Mouse (Mus musculus): ENCODE data around the gene Elobl. TPM values are rescaled to one million over a fixed set of nuclear protein-coding genes. Genes with fewer than 3 reads are reported as not detected.
A peak's percentile ranks its signal among the peaks of the same experiment; 100 is the strongest.

Gene Elobl
- total and polyA plus RNA-seq, 3 experiments: not detected

- TF ChIP-seq MEF2A (IDR thresholded peaks at IDR 0.05; ENCODE audit: borderline replicate concordance, low read depth, low read length): peak; percentile 79
- TF ChIP-seq ETS1 (conservative IDR thresholded peaks at IDR 0.05; ENCODE audit: low read depth, low read length): peak; percentile 89
- TF ChIP-seq CHD1 (IDR thresholded peaks at IDR 0.05; ENCODE audit: low read depth, low read length): peak; percentile 87; the same call in 1 of the 2 replicates
- peak; percentile 92 for TF ChIP-seq TBP (conservative IDR thresholded peaks at IDR 0.05; ENCODE audit: low read depth, low read length)
- TF ChIP-seq RCOR1 (conservative IDR thresholded peaks at IDR 0.05; ENCODE audit: low read depth, low read length): peak; percentile 85
- peak; percentile 62 for TF ChIP-seq HCFC1 (IDR thresholded peaks at IDR 0.05; ENCODE audit: low read depth, low read length)
- no peak for TF ChIP-seq JUN (IDR thresholded peaks at IDR 0.05; ENCODE audit: insufficient read depth, low read depth, low read length)
- peak; percentile 99 for TF ChIP-seq NELFE (IDR thresholded peaks at IDR 0.05; ENCODE audit: low read depth, low read length)
- TF ChIP-seq IRF4 (IDR thresholded peaks at IDR 0.05; ENCODE audit: low read depth, low read length): peak; percentile 98
- TF ChIP-seq SIN3A (IDR thresholded peaks at IDR 0.05; ENCODE audit: low read length): peak; percentile 94
- TF ChIP-seq KAT2A (IDR thresholded peaks at IDR 0.05; ENCODE audit: insufficient replicate concordance, low read length): peak; percentile 87; the same call in 1 of the 2 replicates
- TF ChIP-seq ZC3H11A (IDR thresholded peaks at IDR 0.05; ENCODE audit: low read depth, low read length): no peak
- peak; percentile 81 for TF ChIP-seq ELF1 (IDR thresholded peaks at IDR 0.05; ENCODE audit: low read depth, low read length)
- 0 out of 2 replicates have a peak, but pooled peaks have one; percentile 23 for TF ChIP-seq ZNF384 (IDR thresholded peaks at IDR 0.05; ENCODE audit: low read depth, low read length)
- TF ChIP-seq JUND (conservative IDR thresholded peaks at IDR 0.05; ENCODE audit: low read depth, low read length): no peak
- TF ChIP-seq MXI1 (IDR thresholded peaks at IDR 0.05; ENCODE audit: low read depth, low read length): peak; percentile 97; the same call in 1 of the 2 replicates
- TF ChIP-seq CHD2 (IDR thresholded peaks at IDR 0.05; ENCODE audit: low read length): peak; percentile 63; the same call in 1 of the 2 replicates
- no peak for TF ChIP-seq ZKSCAN1 (IDR thresholded peaks at IDR 0.05; ENCODE audit: borderline replicate concordance, low read depth, low read length)
- peak; percentile 97 for TF ChIP-seq BHLHE40 (IDR thresholded peaks at IDR 0.05; ENCODE audit: low read depth, low read length)
Measured at GRCm38 (mm10) chr11:88998974-88999722, 32.4 kb upstream of the Elobl start, which contains the start of gene Trim25 (continued).

- Histone ChIP-seq H3K36me3 (replicated peaks in 1 of 2; ENCODE audit: control insufficient read depth in 1 of 2, insufficient read depth in 1 of 2, low read length in 1 of 2) (peaks cover 0 to 23% of the 10 kb centered on the region in 2 experiments), H3K79me2 (replicated peaks; ENCODE audit: control insufficient read depth, extremely low read depth, insufficient read depth, poor library complexity, severe bottlenecking) (peaks cover 34% of the 10 kb centered on the region), H3K4me2 (ENCODE audit: insufficient read depth, low read depth, poor library complexity, severe bottlenecking) (peak overlapping the region; percentile 72; the same call in 1 of the 2 replicates), H3K4me1 (ENCODE audit: control insufficient read depth in 1 of 2, insufficient read depth in 2 of 2) (peaks cover 23 to 61% of the 10 kb centered on the region in 2 experiments), H3K4me3 (replicated peaks in 1 of 3; ENCODE audit: low read depth in 2 of 3, low read length in 2 of 3, poor library complexity in 1 of 3) (peak overlapping the region in 1 of 3 experiments; percentile 85), H3K27me3 (replicated peaks) (no peaks in the 10 kb centered on the region), H3K27ac (ENCODE audit: insufficient read depth, low read depth) (no peak overlapping the region), H3K9ac (ENCODE audit: insufficient read depth, low read depth) (no peak overlapping the region), H3K9me3 (replicated peaks; ENCODE audit: low read length) (no peaks in the 10 kb centered on the region)
- dilution Hi-C loops (cut with MboI; ENCODE audit: extremely low pct_ligation_motif_present, extremely low pct_unique_long_range_greater_than_20kb, low sequenced_read_pairs): no loop called here
- in situ Hi-C loops (cut with MboI; ENCODE audit: low pct_ligation_motif_present, low pct_unique_long_range_greater_than_20kb, low sequenced_read_pairs): loop anchor here (10.0 kb wide), 1 partner anchor 306 kb away; the partner anchor contains the start of gene Nog
- TF ChIP-seq IRF4 (IDR thresholded peaks at IDR 0.05; ENCODE audit: low read depth, low read length) (no peak), SIN3A (IDR thresholded peaks at IDR 0.05; ENCODE audit: low read length) (no peak), SMC3 (IDR thresholded peaks at IDR 0.05; ENCODE audit: low read depth, low read length) (no peak), RAD21 (IDR thresholded peaks at IDR 0.05; ENCODE audit: low read depth, low read length) (no peak), ELF1 (IDR thresholded peaks at IDR 0.05; ENCODE audit: low read depth, low read length) (no peak), CHD1 (IDR thresholded peaks at IDR 0.05; ENCODE audit: low read depth, low read length) (no peak), MXI1 (IDR thresholded peaks at IDR 0.05; ENCODE audit: low read depth, low read length) (no peak), ZKSCAN1 (IDR thresholded peaks at IDR 0.05; ENCODE audit: borderline replicate concordance, low read depth, low read length) (no peak), NRF1 (IDR thresholded peaks at IDR 0.05; ENCODE audit: low read depth, low read length) (no peak), MAFK (IDR thresholded peaks at IDR 0.05; ENCODE audit: insufficient replicate concordance, low read length) (no peak)
- DNase-seq (ENCODE audit: extremely low read depth): no peak
Measured at GRCm38 (mm10) chr11:88998406-88998805, 31.7 kb upstream of the Elobl start.

Data from CH12.LX (cell line).